Mouse (Mus musculus) adrenal gland, postnatal 4 days (tissue): ENCODE results near the gene Onecut1. TPM values are rescaled to one million over a fixed set of nuclear protein-coding genes. Genes with fewer than 3 reads are reported as not detected.

ENCODE experiments used
- DNase-seq, 2 experiments: peaks; one replicate each; pipeline ENCODE4 v3.0.0; 2021 to 2022; ENCODE audit warnings: low spot score in 2 of 2, mixed read lengths in 2 of 2
- long read RNA-seq, 2 experiments: library from polyadenylated mRNA; stranded (forward); transcript quantifications; one replicate each; pipeline ENCODE4 v2.0.0; 2021
- total RNA-seq, 2 experiments: library from RNA; stranded (reverse); gene quantifications; 2 replicates each; pipeline ENCODE4 v1.2.3; 2021

Onecut1 gene
- 1 to 10 TPM; 1.4 to 2.4 TPM for total RNA-seq
- long read RNA-seq, experiment 1 = 0 reads
- long read RNA-seq, experiment 2, partial matches to known transcripts = 0 of 1 reads
- long read RNA-seq, experiment 2, other reads (novel, unspliced or antisense) = 0 of 1 reads

- peak; percentile 43 to 49 for DNase-seq
Measured at GRCm38 (mm10) chr9:74861561-74861980, at the start of gene Onecut1. Gene Onecut1 (plus strand): TSS chr9:74861921.

GRCm38 (mm10) chr9:74819736-74820511, 41.8 kb upstream of the Onecut1 start:
- no peak for DNase-seq

GRCm38 (mm10) chr9:74825102-74825501, 36.6 kb upstream of the Onecut1 start:
- DNase-seq = no peak

GRCm38 (mm10) chr9:74829206-74829605, 32.5 kb upstream of the Onecut1 start:
- DNase-seq = no peak

GRCm38 (mm10) chr9:74842890-74843289, 18.8 kb upstream of the Onecut1 start:
- no peak for DNase-seq

- DNase-seq = no peak
Measured at GRCm38 (mm10) chr9:74846867-74847830, 14.6 kb upstream of the Onecut1 start.

- DNase-seq = no peak
Measured at GRCm38 (mm10) chr9:74848411-74849194, 13.1 kb upstream of the Onecut1 start.

- no peak for DNase-seq
Measured at GRCm38 (mm10) chr9:74849195-74849978, 12.3 kb upstream of the Onecut1 start.

- no peak for DNase-seq
Measured at GRCm38 (mm10) chr9:74849979-74850780, 11.5 kb upstream of the Onecut1 start.

GRCm38 (mm10) chr9:74850781-74851145, 11.0 kb upstream of the Onecut1 start:
- DNase-seq = no peak

- DNase-seq = no peak
Measured at GRCm38 (mm10) chr9:74851601-74852000, 10.1 kb upstream of the Onecut1 start.

GRCm38 (mm10) chr9:74852361-74852760, 9.4 kb upstream of the Onecut1 start:
- DNase-seq = no peak

- no peak for DNase-seq
Measured at GRCm38 (mm10) chr9:74853191-74854072, 8.3 kb upstream of the Onecut1 start.

- DNase-seq = no peak
Measured at GRCm38 (mm10) chr9:74854073-74854591, 7.6 kb upstream of the Onecut1 start.

GRCm38 (mm10) chr9:74855446-74855845, 6.3 kb upstream of the Onecut1 start:
- no peak for DNase-seq

GRCm38 (mm10) chr9:74856578-74857507, 4.9 kb upstream of the Onecut1 start:
- no peak for DNase-seq

- no peak for DNase-seq
Measured at GRCm38 (mm10) chr9:74857508-74857840, 4.2 kb upstream of the Onecut1 start.
